Mouse (Mus musculus): ENCODE measurements around the gene Ranbp17.

GRCm38 (mm10) chr11:33480410-33480809 lies 33.1 kb downstream of the Ranbp17 start:
- TF ChIP-seq CTCF (IDR thresholded peaks at IDR 0.05; ENCODE audit: low read depth) (peak; percentile 29; the same call in 1 of the 2 replicates), EP300 (optimal IDR thresholded peaks at IDR 0.05) (no peak)

Measured in stomach, postnatal 0 days (tissue).